Mouse (Mus musculus): ENCODE measurements at regions not wholly inside any gene's neighbourhood (a gene's known extent, or its start where the extent isn't known, plus 50 kb on each side); places are given as distances from the start of the nearest gene placed in this dataset.

DNA sequence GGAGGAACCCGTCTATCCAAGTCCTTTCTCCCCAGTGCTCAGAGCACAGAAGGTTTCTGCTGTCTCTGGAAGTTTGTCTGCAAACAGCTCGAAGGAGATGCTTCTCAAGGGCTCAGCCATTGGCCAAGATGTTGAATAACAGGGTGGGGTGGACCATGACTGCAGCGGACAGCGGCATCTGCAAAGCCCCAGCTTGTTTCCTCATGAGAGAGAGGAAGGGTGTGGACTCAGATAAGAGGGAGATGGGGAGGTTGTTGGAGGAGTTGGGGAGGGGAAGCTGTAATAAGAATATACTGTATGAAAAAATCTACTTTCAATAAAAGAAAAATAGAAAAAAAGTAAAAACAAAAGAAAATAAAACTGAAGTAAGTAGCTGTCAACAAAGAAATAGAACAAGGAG is 129.7 kb downstream of the Cxxc4 start:
- TF ChIP-seq CTCF (IDR thresholded peaks at IDR 0.05; ENCODE audit: extremely low read depth, insufficient read depth, low read length) (no peak), POLR2A (IDR thresholded peaks at IDR 0.05; ENCODE audit: extremely low read depth, insufficient read depth, low read length) (no peak)
